Mouse (Mus musculus): ENCODE results near the gene Luc7l3. TPM values are rescaled to one million over a fixed set of nuclear protein-coding genes. Genes with fewer than 3 reads are reported as not detected.
A peak's percentile ranks its signal among the peaks of the same experiment; 100 is the strongest.

Gene Luc7l3
- total RNA-seq, 4 experiments from 2014 or later = 21.7 to 37.7 (median 28.2) TPM

GRCm38 (mm10) chr11:94261585-94262370 is 60.0 kb downstream of the Luc7l3 start:
- no peak for DNase-seq (ENCODE audit: low spot score in 2 of 2)

- DNase-seq (ENCODE audit: low spot score in 2 of 2) = no peak
Measured at GRCm38 (mm10) chr11:94259814-94260213, 62.0 kb downstream of the Luc7l3 start.

GRCm38 (mm10) chr11:94257987-94258386 is 63.8 kb downstream of the Luc7l3 start:
- DNase-seq (ENCODE audit: low spot score in 2 of 2) = no peak

- DNase-seq (ENCODE audit: low spot score in 2 of 2) = no peak
Measured at GRCm38 (mm10) chr11:94255733-94256132, 66.1 kb downstream of the Luc7l3 start.

- no peak for DNase-seq (ENCODE audit: low spot score in 2 of 2)
Measured at GRCm38 (mm10) chr11:94253691-94254090, 68.1 kb downstream of the Luc7l3 start.

- no peak for DNase-seq (ENCODE audit: low spot score in 2 of 2)
Measured at GRCm38 (mm10) chr11:94253156-94253555, 68.6 kb downstream of the Luc7l3 start.

- no peak for DNase-seq (ENCODE audit: low spot score in 2 of 2)
Measured at GRCm38 (mm10) chr11:94246789-94247061, 75.1 kb downstream of the Luc7l3 start.

- DNase-seq (ENCODE audit: low spot score in 2 of 2) = no peak
Measured at GRCm38 (mm10) chr11:94245955-94246788, 75.6 kb downstream of the Luc7l3 start, which contains the start of gene Wfikkn2. Gene Wfikkn2, minus strand, starts transcription at chr11:94246005.

- no peak for DNase-seq (ENCODE audit: low spot score in 2 of 2)
Measured at GRCm38 (mm10) chr11:94244385-94244784, 77.4 kb downstream of the Luc7l3 start.

GRCm38 (mm10) chr11:94243422-94244180 is 78.2 kb downstream of the Luc7l3 start:
- peak in 1 of 2 experiments; percentile 31 for DNase-seq (ENCODE audit: low spot score in 2 of 2)

- peak in 1 of 2 experiments; percentile 28 for DNase-seq (ENCODE audit: low spot score in 2 of 2)
Measured at GRCm38 (mm10) chr11:94242760-94243421, 78.9 kb downstream of the Luc7l3 start.

GRCm38 (mm10) chr11:94239706-94240105 is 82.1 kb downstream of the Luc7l3 start:
- DNase-seq (ENCODE audit: low spot score in 2 of 2) = no peak

- DNase-seq (ENCODE audit: low spot score in 2 of 2) = no peak
Measured at GRCm38 (mm10) chr11:94238786-94239185, 83.0 kb downstream of the Luc7l3 start.

Other genes starting within 250 kb of the Luc7l3 start
- 100 to 1,000 TPM; 196 to 240 (median 221) TPM for gene Tob1, start 110.5 kb downstream of the Luc7l3 start, total RNA-seq (2022)
- gene Wfikkn2, start 76.0 kb downstream of the Luc7l3 start, total RNA-seq (2022) = 10 to 100 TPM; 12.1 to 16.7 (median 13.5) TPM
- not detected for gene Gm21885, start 40.1 kb downstream of the Luc7l3 start, total RNA-seq (2022)
- 100 to 1,000 TPM; 219 to 291 (median 246) TPM for gene Ankrd40, start 6.0 kb upstream of the Luc7l3 start, total RNA-seq (2022)
- under 1 TPM; 0.17 to 0.65 (median 0.36) TPM for gene Abcc3, start 71.0 kb upstream of the Luc7l3 start, total RNA-seq (2022)
- 1 to 10 TPM in 2 of 4 experiments, under 1 TPM in 2; 0.63 to 1.3 (median 0.86) TPM for gene Cacna1g, start 152.2 kb upstream of the Luc7l3 start, total RNA-seq (2022)
- not detected for gene Spata20, start 164.2 kb upstream of the Luc7l3 start, total RNA-seq (2022)
- under 1 TPM in 1 of 4 experiments, not detected in 3; 0.11 TPM for gene Epn3, start 178.0 kb upstream of the Luc7l3 start, total RNA-seq (2022)
- not detected for gene Mycbpap, start 199.8 kb upstream of the Luc7l3 start, total RNA-seq (2022)
- gene Rsad1, start 227.3 kb upstream of the Luc7l3 start, total RNA-seq (2022) = 1 to 10 TPM; 4.0 to 5.1 (median 4.4) TPM
- gene Chad, start 243.1 kb upstream of the Luc7l3 start, total RNA-seq (2022) = 10 to 100 TPM in 2 of 4 experiments, 1 to 10 TPM in 2; 3.0 to 32.8 (median 13.1) TPM